Mouse (Mus musculus): ENCODE data around the gene Olfr1. TPM values are rescaled to one million over a fixed set of nuclear protein-coding genes. Genes with fewer than 3 reads are reported as not detected.

Olfr1 gene
- total RNA-seq (2021) = not detected
- long read RNA-seq, experiment 1 = 0 reads
- long read RNA-seq, experiment 2 = 0 reads

- no peak for DNase-seq (ENCODE audit: low spot score)
Observed at GRCm38 (mm10) chr11:73399514-73399913, at the start of gene Olfr1. Olfr1 (minus strand) TSS chr11:73399614.

DNA sequence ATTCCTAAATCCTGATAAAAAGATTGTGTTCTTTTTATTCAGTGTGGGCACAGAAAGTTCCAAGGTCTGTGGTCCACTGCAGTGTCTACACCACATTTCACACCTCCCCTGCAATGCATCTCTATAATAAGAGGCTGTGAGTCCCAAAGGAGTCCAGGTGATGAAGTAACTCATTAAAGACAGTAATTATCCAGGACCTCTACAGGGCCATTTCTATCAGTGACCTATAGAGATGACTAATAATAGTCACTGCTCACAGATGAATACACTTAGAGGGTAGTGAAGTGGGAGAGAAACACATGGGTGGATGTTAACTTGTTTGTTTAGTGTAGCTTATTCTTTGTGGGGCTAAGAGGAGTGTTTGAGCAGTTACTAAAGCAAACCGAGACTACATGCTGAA lies 29.0 kb upstream of the Olfr1 start, which contains the start of gene Olfr378:
TSS of gene Olfr378 (minus strand) at position 101 of the 400 bp plus-strand sequence.
- DNase-seq (ENCODE audit: low spot score) = no peak

DNA sequence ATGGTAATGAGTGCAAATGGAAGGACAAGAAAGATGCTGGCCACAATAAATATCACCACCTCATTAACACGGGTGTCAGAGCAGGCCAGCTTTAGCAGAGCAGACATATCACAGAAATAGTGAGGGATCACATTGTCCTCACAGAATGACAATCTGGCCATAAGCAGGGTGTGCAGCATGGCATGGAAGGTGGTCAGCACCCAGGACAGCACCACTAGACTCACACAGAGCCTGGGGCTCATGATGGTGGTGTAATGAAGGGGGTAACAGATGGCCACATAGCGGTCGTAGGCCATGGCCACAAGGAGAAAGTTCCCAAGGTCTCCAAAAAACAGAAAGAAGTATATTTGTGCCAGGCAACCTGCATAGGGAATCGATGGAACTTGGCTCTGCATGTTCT lies 4.0 kb downstream of the Olfr1 start:
- DNase-seq (ENCODE audit: low spot score) = no peak

- no peak for DNase-seq (ENCODE audit: low spot score)
Observed at GRCm38 (mm10) chr11:73370946-73371345, 28.5 kb downstream of the Olfr1 start, which contains the start of gene Olfr376. Olfr376 (plus strand) TSS chr11:73371246.

- no peak for DNase-seq (ENCODE audit: low spot score)
Observed at GRCm38 (mm10) chr11:73350483-73350882, 48.9 kb downstream of the Olfr1 start, which contains the start of gene Olfr20. Olfr20 (plus strand) TSS chr11:73350783.

Other genes with a start within 250 kb of the Olfr1 start
- gene P2rx5, start 239.2 kb downstream of the Olfr1 start, total RNA-seq (2021) = 1 to 10 TPM; 8.1 to 8.4 TPM
- 10 to 100 TPM; 84.7 to 88.1 TPM for gene Emc6, start 222.6 kb downstream of the Olfr1 start, total RNA-seq (2021)
- gene Tax1bp3, start 222.5 kb downstream of the Olfr1 start, total RNA-seq (2021) = 10 to 100 TPM in 1 of 2 experiments, 1 to 10 TPM in 1; 7.8 to 12.0 TPM
- 1 to 10 TPM; 4.4 to 5.7 TPM for gene Ctns, start 200.6 kb downstream of the Olfr1 start, total RNA-seq (2021)
- under 1 TPM; 0.39 to 0.40 TPM for gene Shpk, start 200.2 kb downstream of the Olfr1 start, total RNA-seq (2021)
- under 1 TPM; 0.09 to 0.24 TPM for gene Trpv1, start 165.3 kb downstream of the Olfr1 start, total RNA-seq (2021)
- gene Trpv3, start 132.2 kb downstream of the Olfr1 start, total RNA-seq (2021) = not detected
- gene Aspa, start 70.0 kb downstream of the Olfr1 start, total RNA-seq (2021) = 1 to 10 TPM; 3.9 to 5.4 TPM
- gene Gm49340, start 69.9 kb downstream of the Olfr1 start, total RNA-seq (2021) = not detected
- gene Spata22, start 69.9 kb downstream of the Olfr1 start, total RNA-seq (2021) = not detected
- gene Olfr20, start 48.8 kb downstream of the Olfr1 start, total RNA-seq (2021) = not detected
- gene Olfr376, start 28.4 kb downstream of the Olfr1 start, total RNA-seq (2021) = not detected
- not detected for gene Olfr378, start 28.9 kb upstream of the Olfr1 start, total RNA-seq (2021)
- gene Olfr380, start 57.9 kb upstream of the Olfr1 start, total RNA-seq (2021) = not detected
- not detected for gene Olfr381, start 92.0 kb upstream of the Olfr1 start, total RNA-seq (2021)
- not detected for gene Olfr382, start 117.6 kb upstream of the Olfr1 start, total RNA-seq (2021)
- gene Olfr385, start 193.4 kb upstream of the Olfr1 start, total RNA-seq (2021) = not detected
- gene Olfr384, start 199.0 kb upstream of the Olfr1 start, total RNA-seq (2021) = not detected

Measured in gastrocnemius, adult 18-20 months (tissue).